Mouse (Mus musculus): ENCODE results near the gene Nup210l. TPM values are rescaled to one million over a fixed set of nuclear protein-coding genes. Genes with fewer than 3 reads are reported as not detected.

Nup210l gene
- total RNA-seq, 1 experiment from 2014 or later, result 0.19 TPM

DNA sequence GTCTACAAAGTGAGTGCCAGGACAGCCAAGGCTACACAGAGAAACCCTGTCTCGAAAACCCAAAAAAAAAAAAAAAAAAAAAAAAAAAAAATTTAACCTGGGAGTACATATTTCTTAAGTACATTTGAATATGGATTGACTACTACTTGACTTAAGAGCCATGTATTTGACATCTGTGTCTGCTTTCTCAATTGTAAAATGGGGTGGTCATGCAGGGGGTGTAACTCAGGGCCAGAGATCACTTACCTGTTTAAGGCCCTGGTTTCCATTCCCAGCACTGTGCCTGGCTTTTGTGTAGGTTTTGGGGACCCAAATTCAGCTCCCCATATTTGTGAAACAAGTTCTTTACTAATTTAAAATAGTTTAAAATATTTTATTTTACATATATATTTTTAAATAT, 33.7 kb downstream of the Nup210l start:
- no peak for ATAC-seq (replicated peaks; ENCODE audit: insufficient number of reproducible peaks, low FRiP score, low TSS enrichment, poor library complexity, severe bottlenecking)

DNA sequence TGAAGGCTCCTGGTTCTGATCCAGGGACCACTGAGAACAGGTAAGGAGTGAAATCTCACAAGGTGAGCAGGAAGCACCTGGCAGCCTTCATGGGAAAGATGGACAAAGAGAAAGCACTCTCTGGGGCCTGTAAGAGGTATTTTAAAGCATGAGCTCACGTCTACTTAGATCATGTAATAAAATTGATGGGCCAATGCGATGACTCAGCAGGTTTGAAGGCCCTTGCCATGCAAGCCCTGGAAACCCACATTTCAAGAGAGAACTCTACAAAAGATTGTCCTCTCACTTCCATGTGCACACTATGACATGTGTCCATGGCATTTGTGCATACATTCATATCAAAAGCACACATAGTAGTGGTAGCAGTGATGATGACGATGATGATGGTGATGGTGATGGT, 36.0 kb downstream of the Nup210l start:
- no peak for ATAC-seq (replicated peaks; ENCODE audit: insufficient number of reproducible peaks, low FRiP score, low TSS enrichment, poor library complexity, severe bottlenecking)

DNA sequence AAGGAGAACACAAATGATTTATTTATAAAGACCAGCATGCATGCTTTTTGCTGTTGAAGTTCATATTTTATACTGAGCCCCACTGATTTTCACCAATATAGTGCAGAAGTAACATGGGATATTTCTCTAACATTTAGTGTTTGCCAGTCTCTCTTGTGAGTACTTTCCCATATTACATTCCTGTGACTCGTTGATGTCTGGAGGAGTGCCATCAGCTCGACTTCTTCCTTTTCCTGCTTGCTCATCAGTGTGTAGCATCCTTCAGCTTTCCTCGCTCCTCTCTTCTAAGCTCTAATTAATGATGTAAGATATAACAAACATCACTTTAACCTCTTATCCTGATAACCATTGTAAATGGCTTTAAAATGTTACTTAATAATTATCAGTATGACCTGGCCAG, 41.5 kb downstream of the Nup210l start:
- ATAC-seq (replicated peaks; ENCODE audit: insufficient number of reproducible peaks, low FRiP score, low TSS enrichment, poor library complexity, severe bottlenecking), result no peak

DNA sequence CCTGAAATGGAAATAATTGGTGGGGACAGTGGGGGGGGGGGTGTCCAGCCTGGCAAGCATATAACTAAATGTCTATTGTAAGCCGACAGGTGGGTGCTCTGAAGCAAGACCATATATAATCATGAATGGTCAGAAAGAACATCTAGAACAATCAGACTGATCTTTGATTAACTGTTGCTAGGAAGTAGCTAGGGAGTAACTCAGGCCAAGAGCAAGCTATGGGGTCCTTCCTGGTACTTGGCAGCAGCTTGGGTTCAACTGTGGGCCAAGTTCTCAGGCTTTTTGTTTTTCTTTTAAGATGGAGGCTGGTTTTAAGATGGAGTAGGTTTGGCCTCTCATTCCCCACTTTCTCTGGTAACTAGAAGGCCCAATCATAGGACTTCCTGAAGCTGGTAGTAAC, 42.7 kb downstream of the Nup210l start:
- no peak for ATAC-seq (replicated peaks; ENCODE audit: insufficient number of reproducible peaks, low FRiP score, low TSS enrichment, poor library complexity, severe bottlenecking)

DNA sequence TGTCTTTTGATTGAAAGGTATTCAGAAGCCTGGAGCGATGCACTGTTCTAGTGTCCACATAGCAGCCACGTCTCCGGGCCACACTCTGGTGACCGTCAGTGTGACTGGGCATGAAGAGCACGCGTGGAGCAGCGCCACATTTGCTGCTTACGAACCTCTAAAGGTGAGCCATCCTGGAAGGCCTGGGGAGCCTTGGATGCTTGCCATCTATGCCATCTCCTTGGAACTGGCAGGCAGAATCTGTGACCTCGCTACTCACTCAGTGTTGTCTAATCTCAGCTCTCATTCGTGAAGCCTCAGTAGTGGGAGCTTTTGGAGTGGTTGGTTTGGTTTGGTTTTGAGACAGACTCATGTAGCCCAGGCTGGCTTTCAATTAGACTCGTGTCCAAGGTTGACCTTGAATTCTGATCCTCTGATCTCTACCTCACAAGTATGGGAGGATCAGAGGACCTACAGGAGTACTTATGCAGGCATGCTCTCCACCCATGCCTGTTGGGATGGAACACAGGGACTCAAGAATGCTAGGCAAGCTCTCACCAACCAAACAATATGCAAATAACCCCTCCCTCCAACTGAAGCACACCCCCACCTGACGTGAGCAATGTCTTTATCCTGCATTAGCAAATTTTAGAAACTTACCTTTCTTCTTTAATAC, 47.3 kb downstream of the Nup210l start:
- ATAC-seq (replicated peaks; ENCODE audit: insufficient number of reproducible peaks, low FRiP score, low TSS enrichment, poor library complexity, severe bottlenecking), result no peak

DNA sequence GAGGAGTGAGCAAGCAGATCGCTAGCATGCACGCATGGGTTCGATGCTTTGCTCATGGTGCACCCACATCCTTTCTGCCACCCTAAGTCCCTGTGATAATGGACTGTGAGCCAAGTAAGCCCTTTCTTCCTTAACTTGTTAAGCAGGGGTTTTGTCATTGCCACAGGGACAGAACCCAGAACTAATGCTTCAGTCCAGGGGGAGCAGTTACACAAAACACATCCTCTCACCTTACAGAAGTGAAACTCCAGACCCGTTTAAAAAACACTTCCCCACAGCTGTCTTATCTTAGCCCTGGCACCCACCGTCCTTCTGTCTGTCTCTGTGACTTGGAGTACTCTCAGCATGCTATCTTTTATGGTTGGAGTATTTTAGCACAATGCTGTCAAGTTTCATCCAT, 52.1 kb downstream of the Nup210l start:
- ATAC-seq (replicated peaks; ENCODE audit: insufficient number of reproducible peaks, low FRiP score, low TSS enrichment, poor library complexity, severe bottlenecking), result peak; percentile 40; the same call in 1 of the 2 replicates

DNA sequence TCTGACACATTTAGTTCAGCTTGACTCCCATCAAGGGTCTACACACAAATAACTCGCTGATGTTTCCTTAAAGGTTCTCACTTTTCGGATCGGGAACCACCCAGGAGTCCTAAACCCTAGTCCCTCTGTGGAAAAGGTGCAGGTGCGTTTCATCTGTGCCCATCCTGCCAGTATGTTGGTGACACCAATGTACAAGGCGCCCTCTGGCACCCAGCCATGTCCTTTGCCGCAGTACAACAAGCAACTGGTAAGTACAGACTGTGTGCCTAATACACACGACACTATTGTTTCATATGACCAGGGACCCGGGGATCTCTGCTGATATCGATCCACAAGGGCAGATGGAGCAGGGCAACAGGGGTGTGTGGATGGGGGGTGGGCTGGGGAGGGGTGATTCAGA, 55.8 kb downstream of the Nup210l start:
- no peak for ATAC-seq (replicated peaks; ENCODE audit: insufficient number of reproducible peaks, low FRiP score, low TSS enrichment, poor library complexity, severe bottlenecking)

DNA sequence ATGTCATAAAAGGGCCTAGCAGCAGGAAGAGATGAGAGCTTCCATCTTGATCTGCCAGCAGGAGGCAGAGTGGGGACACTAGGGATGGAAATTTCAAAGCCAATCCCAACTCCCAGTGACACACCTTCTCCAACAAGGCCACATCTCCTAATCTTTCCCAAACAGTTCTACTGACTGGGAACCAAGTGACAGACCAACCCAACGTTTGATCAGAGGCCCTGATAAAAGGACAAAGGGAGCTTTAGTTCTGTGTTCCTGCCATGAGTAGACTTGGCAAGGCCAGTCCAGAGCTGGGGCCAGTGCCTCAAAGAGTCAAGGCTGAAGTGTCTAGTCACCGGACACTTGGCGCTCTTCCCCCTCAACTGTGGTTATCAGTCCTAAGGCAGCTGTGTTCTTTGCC, 57.6 kb downstream of the Nup210l start:
- no peak for ATAC-seq (replicated peaks; ENCODE audit: insufficient number of reproducible peaks, low FRiP score, low TSS enrichment, poor library complexity, severe bottlenecking)

DNA sequence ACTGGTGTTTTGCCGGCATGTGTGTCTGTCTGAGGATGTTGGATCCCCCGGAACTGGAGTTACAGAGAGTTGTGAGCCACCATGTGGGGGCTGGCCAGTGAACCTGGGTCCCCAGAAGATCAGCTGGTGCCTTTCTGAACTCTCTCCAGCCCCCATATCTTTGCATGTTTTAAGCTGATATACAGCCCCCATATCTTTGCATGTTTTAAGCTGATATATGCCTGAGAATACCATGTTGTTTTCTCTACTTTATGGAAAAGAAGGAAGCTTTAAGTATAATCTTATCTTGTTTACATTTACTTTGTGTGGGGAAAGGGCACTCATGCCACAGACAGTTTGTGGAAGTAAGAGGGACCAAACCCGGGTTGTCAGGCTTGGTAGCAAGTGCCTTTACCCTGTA, 75.6 kb downstream of the Nup210l start:
- no peak for ATAC-seq (replicated peaks; ENCODE audit: insufficient number of reproducible peaks, low FRiP score, low TSS enrichment, poor library complexity, severe bottlenecking)

DNA sequence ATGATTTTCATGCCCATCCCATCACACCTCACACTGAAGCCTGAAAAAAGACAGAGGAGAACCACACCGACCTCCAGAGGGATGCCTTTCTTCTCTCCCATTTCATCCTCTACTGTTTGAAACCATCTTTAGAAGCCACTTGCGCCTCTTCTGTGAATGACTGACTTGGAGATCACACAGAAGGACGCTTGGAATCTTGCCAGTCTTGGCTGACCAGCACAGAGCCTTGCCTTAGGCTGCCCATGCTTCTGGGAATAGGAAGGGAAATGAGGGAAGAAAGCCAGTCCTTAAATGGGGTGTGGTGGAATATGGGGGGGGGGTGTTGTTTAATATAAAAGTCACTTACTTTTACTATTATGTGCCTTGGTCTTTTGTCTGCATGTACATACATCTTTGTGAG, 79.6 kb downstream of the Nup210l start:
- ATAC-seq (replicated peaks; ENCODE audit: insufficient number of reproducible peaks, low FRiP score, low TSS enrichment, poor library complexity, severe bottlenecking), result no peak

DNA sequence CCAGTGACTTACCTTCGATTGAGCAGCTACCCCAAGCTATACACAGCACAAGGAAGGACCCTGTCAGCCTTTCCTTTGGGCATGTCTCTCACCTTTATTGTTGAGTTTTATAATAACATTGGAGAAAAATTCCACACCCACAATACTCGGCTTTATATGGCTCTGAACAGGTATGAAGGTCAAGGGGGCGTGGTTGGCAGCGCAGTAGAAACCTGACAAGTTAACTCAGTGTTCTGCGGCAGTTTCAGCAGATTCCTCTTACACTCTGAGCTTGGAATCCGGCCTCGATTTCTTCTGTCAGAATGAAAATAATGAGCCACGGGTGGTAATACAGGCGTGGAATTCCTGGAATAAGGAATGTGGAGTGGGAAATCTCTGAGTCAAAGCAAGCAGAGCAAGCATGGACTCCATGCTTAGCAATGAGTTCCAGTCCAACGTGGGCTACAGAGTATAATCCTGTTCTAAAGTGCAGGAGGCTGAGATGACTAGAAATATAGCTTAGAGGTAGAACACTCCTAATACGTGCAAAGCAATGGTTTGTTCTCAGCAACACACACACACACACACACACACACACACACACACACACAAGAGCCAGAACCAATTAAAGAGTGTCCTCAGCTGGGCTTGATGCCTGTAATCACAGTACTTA, 87.1 kb downstream of the Nup210l start:
- no peak for ATAC-seq (replicated peaks; ENCODE audit: insufficient number of reproducible peaks, low FRiP score, low TSS enrichment, poor library complexity, severe bottlenecking)

DNA sequence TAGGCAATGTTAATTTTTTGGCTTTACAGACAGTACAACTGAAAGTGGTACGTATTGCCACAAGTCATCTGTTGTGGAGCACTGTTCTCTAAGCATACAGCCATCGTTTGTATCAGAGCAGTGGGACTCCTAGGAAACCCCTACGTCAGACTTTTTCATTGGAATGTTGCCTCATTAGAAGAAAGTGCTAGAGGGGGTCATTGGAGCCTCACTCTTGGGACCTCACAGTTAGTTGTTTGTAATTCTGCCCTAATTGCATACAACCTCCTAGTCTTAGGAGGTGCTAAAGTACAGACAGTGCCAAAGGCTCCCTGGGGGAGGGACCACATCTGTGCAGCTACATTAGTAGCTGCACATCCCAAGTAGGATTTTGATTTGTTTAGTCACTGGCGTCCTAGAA, 90.8 kb downstream of the Nup210l start:
- no peak for ATAC-seq (replicated peaks; ENCODE audit: insufficient number of reproducible peaks, low FRiP score, low TSS enrichment, poor library complexity, severe bottlenecking)

DNA sequence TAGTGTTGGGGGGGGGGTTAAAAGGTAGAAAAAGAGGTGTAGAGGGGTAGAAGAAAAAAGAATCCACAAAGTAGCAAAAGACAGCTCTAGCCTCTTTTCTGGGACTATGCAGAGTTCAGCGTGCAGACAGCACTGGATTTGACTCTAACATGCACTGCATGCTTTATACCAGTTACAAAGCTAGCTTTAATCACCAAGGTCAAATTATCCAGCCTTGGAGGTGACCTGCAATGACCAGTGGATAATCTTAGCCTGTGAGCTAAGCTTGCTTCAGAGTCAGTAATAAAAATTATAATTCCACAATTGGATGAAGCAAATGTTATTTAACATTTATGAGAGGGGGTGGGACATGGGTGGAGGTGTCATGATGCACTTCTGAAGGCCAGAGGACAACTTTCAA, 91.7 kb downstream of the Nup210l start:
- ATAC-seq (replicated peaks; ENCODE audit: insufficient number of reproducible peaks, low FRiP score, low TSS enrichment, poor library complexity, severe bottlenecking), result no peak

DNA sequence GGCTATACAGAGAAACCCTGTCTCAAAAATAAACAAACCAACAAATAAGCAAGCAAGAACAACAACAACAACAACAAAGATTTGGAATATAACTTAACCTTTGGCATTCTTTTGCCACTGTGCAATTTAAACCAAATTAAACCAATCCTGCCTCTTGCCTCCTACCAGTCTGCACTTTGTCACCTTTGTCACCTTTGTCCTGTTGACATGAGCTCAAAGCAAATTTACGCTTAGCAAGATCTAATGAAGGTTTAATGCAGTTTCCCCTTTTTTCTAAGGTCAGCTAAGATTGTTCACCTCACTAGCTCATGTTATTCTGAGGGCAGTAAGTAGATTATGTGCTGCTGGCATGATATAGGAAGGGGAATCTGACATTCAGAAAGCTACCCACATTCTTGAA, 93.6 kb downstream of the Nup210l start:
- ATAC-seq (replicated peaks; ENCODE audit: insufficient number of reproducible peaks, low FRiP score, low TSS enrichment, poor library complexity, severe bottlenecking), result no peak

DNA sequence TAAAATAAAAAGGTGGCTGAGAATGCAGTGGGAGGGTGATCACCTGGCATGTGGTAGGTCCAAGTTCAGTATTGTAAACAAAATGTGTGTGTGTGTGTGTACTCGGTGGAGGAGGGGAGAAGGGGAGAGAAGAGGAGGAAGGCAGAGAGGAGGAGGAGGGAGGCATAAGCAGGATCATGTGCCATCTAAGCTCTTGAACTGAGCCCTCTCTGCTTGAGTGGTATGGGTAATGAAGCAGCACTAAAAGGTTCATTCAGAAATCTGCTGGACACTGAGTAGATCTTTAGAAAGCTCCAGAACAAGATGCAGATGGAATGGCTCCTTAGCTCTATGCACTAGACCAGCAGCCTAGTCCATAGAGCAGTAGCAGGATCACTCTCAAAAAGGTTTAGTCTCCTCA, 99.0 kb downstream of the Nup210l start:
- no peak for ATAC-seq (replicated peaks; ENCODE audit: insufficient number of reproducible peaks, low FRiP score, low TSS enrichment, poor library complexity, severe bottlenecking)

DNA sequence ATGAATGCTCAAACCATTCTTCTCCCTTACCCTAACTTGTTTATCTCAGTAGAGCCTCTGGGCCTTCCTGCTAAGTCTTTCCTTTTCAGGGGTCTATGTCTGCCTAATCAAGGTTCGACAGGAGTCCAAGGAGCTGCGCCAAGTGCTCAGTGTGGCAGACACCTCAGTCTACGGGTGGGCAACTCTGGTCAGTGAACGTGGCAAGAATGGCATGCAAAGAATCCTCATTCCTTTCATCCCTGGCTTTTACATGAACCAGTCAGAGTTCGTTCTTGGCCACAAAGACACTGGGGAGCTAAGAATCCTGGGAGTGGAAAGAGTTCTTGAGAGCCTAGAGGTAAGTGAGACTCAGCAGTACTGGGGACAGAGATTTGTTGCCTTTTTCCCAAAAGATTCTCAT, 99.7 kb downstream of the Nup210l start:
- no peak for ATAC-seq (replicated peaks; ENCODE audit: insufficient number of reproducible peaks, low FRiP score, low TSS enrichment, poor library complexity, severe bottlenecking)

DNA sequence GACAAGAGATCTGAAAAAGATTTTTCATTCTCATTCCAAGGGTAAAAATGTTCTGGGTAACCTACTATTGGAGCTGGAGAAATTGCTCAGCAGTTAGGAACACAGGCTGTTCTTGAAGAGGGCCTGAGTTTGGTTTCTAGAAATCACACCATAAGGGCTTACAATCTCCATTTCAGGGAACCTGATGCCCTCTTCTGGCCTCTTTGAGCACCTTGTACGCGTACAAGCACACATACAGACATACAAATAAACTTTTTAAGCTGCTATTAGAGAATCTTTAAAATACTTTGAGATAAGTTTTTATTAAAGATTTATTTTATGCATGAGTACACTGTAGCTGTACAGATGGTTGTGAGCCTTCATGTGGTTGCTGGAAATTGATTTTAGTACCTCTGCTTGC, 100.7 kb downstream of the Nup210l start:
- ATAC-seq (replicated peaks; ENCODE audit: insufficient number of reproducible peaks, low FRiP score, low TSS enrichment, poor library complexity, severe bottlenecking), result no peak

DNA sequence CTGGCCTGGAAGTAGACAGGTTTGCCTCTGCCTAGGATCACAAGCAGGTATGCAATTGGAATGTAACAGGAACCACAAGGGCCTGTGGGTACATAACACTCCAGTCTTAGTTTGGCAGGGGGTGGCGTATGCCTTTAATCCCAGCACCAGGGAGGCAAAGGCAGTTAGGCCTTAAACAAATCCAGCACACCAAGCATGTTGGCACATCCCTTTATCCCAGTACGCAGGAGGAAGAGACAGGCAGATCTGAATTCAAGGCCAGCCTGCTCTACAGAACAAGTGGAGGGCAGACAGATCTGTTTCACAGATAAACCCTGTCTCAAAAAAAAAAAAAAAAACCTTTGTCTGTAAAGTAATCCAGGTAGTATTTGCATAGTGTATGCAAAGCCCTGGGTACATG, 104.7 kb downstream of the Nup210l start:
- no peak for ATAC-seq (replicated peaks; ENCODE audit: insufficient number of reproducible peaks, low FRiP score, low TSS enrichment, poor library complexity, severe bottlenecking)

DNA sequence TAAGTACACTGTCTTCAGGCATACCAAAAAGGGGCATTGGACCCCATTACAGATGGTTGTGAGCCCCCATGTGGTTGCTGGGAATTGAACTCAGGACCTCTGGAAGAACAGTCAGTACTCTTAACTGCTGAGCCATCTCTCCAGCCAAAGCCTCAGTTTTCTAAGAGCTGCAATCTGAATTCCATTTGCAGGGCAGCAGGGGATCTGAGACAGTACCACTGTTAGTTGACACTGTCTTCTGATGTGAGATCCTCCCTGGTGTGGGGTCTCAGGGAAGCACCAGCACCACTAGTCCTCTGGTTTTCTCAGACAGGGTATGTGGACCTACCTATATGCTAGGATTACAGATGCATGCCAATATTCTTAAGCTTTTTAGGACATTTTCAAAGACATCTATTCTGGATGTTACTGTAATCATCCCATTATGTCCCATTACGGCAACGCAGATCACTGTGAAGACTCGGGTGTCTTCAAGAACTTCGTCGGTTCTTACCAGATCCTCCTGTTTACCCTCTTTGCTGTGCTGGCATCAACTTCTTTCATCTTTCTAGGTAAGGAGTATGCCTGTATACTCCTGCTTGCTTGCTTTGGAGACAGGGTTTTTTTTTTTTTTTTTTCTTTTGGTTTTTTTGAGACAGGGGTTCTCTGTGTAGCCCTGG, 106.1 kb downstream of the Nup210l start:
- ATAC-seq (replicated peaks; ENCODE audit: insufficient number of reproducible peaks, low FRiP score, low TSS enrichment, poor library complexity, severe bottlenecking), result no peak

Measured in monocyte, adult 5-6 weeks (primary cell).